Mouse (Mus musculus) heart, postnatal 14 days (tissue): ENCODE measurements around the gene Rufy1. TPM values are rescaled to one million over a fixed set of nuclear protein-coding genes. Genes with fewer than 3 reads are reported as not detected.
A peak's percentile ranks its signal among the peaks of the same experiment; 100 is the strongest.
"Not testable (repeated sequence)": the region's sequence is repeated elsewhere in the genome, so short reads cannot be mapped to it uniquely, and the experiment has no call there.

Experiments used
- DNase-seq, 2 experiments: peaks; one replicate each; pipeline ENCODE4 v3.0.0; 2021 to 2022
- intact Hi-C: fragments of 180-260 bp; cut with DNase I; formaldehyde crosslinking; loops from one replicate; pipeline ENCODE4 v1.15.1; 2025
- long read RNA-seq, 2 experiments: library from polyadenylated mRNA; stranded (forward); transcript quantifications; one replicate each; pipeline ENCODE4 v2.0.0; 2021
- total RNA-seq, 2 experiments: library from RNA; stranded (reverse); gene quantifications; 2 replicates each; pipeline ENCODE4 v1.2.3; 2021

Gene Rufy1
- total RNA-seq, result 10 to 100 TPM; 27.1 to 27.7 TPM
- long read RNA-seq, experiment 1, transcript Rufy1-201 (18 exons, 2,688 nt), result major isoform, 65 of 74 reads
- long read RNA-seq, experiment 1, partial matches to known transcripts, result 4 of 74 reads
- long read RNA-seq, experiment 1, other reads (novel, unspliced or antisense), result 5 of 74 reads
- long read RNA-seq, experiment 2, transcript Rufy1-201 (18 exons, 2,688 nt), result major isoform, 67 of 79 reads
- long read RNA-seq, experiment 2, partial matches to known transcripts, result 2 of 79 reads
- long read RNA-seq, experiment 2, other reads (novel, unspliced or antisense), result 10 of 79 reads

- peak; percentile 88 to 90 for DNase-seq
- intact Hi-C loops, result loop anchor here (5.0 kb wide), 1 partner anchor 43 kb away; no protein-coding TSS in a partner anchor
Observed at GRCm38 (mm10) chr11:50430277-50431133, at the start of gene Rufy1. Rufy1 (minus strand) TSS chr11:50431125.

- no peak for DNase-seq
- intact Hi-C loops, result no loop called here
Observed at GRCm38 (mm10) chr11:50478072-50478471, 47.1 kb upstream of the Rufy1 start.

GRCm38 (mm10) chr11:50477486-50478070 lies 46.7 kb upstream of the Rufy1 start:
- no peak for DNase-seq

GRCm38 (mm10) chr11:50476971-50477370 lies 46.0 kb upstream of the Rufy1 start:
- intact Hi-C loops, result no loop called here
- DNase-seq, result peak; percentile 16 to 49

More at GRCm38 (mm10) chr11:50477486-50478070, 46.7 kb upstream of the Rufy1 start:
- intact Hi-C loops, result no loop called here

GRCm38 (mm10) chr11:50473933-50474332 lies 43.0 kb upstream of the Rufy1 start:
- intact Hi-C loops, result no loop called here
- DNase-seq, result no peak

- intact Hi-C loops, result no loop called here
- DNase-seq, result no peak
Observed at GRCm38 (mm10) chr11:50472161-50472939, 41.4 kb upstream of the Rufy1 start.

- intact Hi-C loops, result no loop called here
Observed at GRCm38 (mm10) chr11:50461481-50461880, 30.6 kb upstream of the Rufy1 start.

GRCm38 (mm10) chr11:50459250-50459649 lies 28.3 kb upstream of the Rufy1 start:
- intact Hi-C loops, result no loop called here

More at GRCm38 (mm10) chr11:50461481-50461880, 30.6 kb upstream of the Rufy1 start:
- no peak for DNase-seq

GRCm38 (mm10) chr11:50457111-50457911 lies 26.4 kb upstream of the Rufy1 start:
- DNase-seq, result peak; percentile 20 to 23
- intact Hi-C loops, result no loop called here

More at GRCm38 (mm10) chr11:50459250-50459649, 28.3 kb upstream of the Rufy1 start:
- DNase-seq, result no peak

GRCm38 (mm10) chr11:50456455-50456854 lies 25.5 kb upstream of the Rufy1 start:
- intact Hi-C loops, result no loop called here
- DNase-seq, result no peak

GRCm38 (mm10) chr11:50454934-50455333 lies 24.0 kb upstream of the Rufy1 start:
- no peak for DNase-seq
- intact Hi-C loops, result no loop called here

- no peak for DNase-seq
- intact Hi-C loops, result no loop called here
Observed at GRCm38 (mm10) chr11:50450236-50450635, 19.3 kb upstream of the Rufy1 start.

- DNase-seq, intact Hi-C loops: not testable (repeated sequence)
Observed at GRCm38 (mm10) chr11:50448163-50448562, 17.2 kb upstream of the Rufy1 start.

- intact Hi-C loops, result loop anchor here (2.0 to 5.0 kb wide), 3 partner anchors 114 to 325 kb away; no protein-coding TSS in a partner anchor
Observed at GRCm38 (mm10) chr11:50443259-50444065, 12.5 kb upstream of the Rufy1 start.

GRCm38 (mm10) chr11:50441637-50442036 lies 10.7 kb upstream of the Rufy1 start:
- intact Hi-C loops, result loop anchor here (2.0 to 5.0 kb wide), 3 partner anchors 116 to 327 kb away; no protein-coding TSS in a partner anchor
- DNase-seq, result peak; percentile 23 to 33

More at GRCm38 (mm10) chr11:50443259-50444065, 12.5 kb upstream of the Rufy1 start:
- no peak for DNase-seq

- DNase-seq, result no peak
- intact Hi-C loops, result loop anchor here (5.0 kb wide), 2 partner anchors 117 to 147 kb away; no protein-coding TSS in a partner anchor
Observed at GRCm38 (mm10) chr11:50440691-50441090, 9.8 kb upstream of the Rufy1 start.

GRCm38 (mm10) chr11:50439857-50440256 lies 8.9 kb upstream of the Rufy1 start:
- peak in 1 of 2 experiments; percentile 38 for DNase-seq
- intact Hi-C loops, result loop anchor here (5.0 kb wide), 2 partner anchors 117 to 147 kb away; no protein-coding TSS in a partner anchor

- intact Hi-C loops, result loop anchor here (5.0 kb wide), 1 partner anchor 46 kb away; no protein-coding TSS in a partner anchor
- DNase-seq, result no peak
Observed at GRCm38 (mm10) chr11:50432896-50433295, 2.0 kb upstream of the Rufy1 start.
